Mouse (Mus musculus): Measurements from ENCODE around the gene Tmem28. TPM values are rescaled to one million over a fixed set of nuclear protein-coding genes. Genes with fewer than 3 reads are reported as not detected.

Tmem28 gene
- polyA plus RNA-seq, 1 experiment from 2014 or later = 0.75 TPM

- Histone ChIP-seq H3K4me1 (no peaks in the 10 kb centered on the region), H3K4me3 (no peak overlapping the region), H3K27ac (replicated peaks) (no peak overlapping the region), H3K27me3 (peaks cover 34% of the 10 kb centered on the region), H3K9ac (replicated peaks) (no peak overlapping the region), H3K4me2 (replicated peaks) (no peak overlapping the region), H3K9me3 (no peaks in the 10 kb centered on the region), H3K36me3 (no peaks in the 10 kb centered on the region)
- WGBS = 41% methylated on average over 4 of the region's 4 CpGs
- ATAC-seq (ENCODE audit: low FRiP score, low read depth) = no peak
These were observed 53.1 kb downstream of the Tmem28 start for GRCm38 (mm10) chrX:99873920-99874296.

GRCm38 (mm10) chrX:99876781-99877180 lies 56.0 kb downstream of the Tmem28 start:
- Histone ChIP-seq H3K9ac (replicated peaks) (no peak overlapping the region), H3K9me3 (no peaks in the 10 kb centered on the region), H3K4me3 (no peak overlapping the region), H3K4me2 (replicated peaks) (no peak overlapping the region), H3K4me1 (no peaks in the 10 kb centered on the region), H3K27ac (replicated peaks) (no peak overlapping the region), H3K27me3 (peaks cover 22% of the 10 kb centered on the region), H3K36me3 (no peaks in the 10 kb centered on the region)
- 88% methylated on average over 4 of the region's 4 CpGs for WGBS
- ATAC-seq (ENCODE audit: low FRiP score, low read depth) = no peak

- WGBS = 34% methylated on average over 2 of the region's 2 CpGs
- H3K9me3 ChIP-seq = no peaks in the 10 kb centered on the region
- no peak overlapping the region for H3K27ac ChIP-seq (replicated peaks)
- no peak for ATAC-seq (ENCODE audit: low FRiP score, low read depth)
- H3K36me3 ChIP-seq = no peaks in the 10 kb centered on the region
- H3K9ac ChIP-seq (replicated peaks) = no peak overlapping the region
- H3K27me3 ChIP-seq = peaks cover 5% of the 10 kb centered on the region; the same call in 1 of the 2 replicates
- no peaks in the 10 kb centered on the region for H3K4me1 ChIP-seq
- no peak overlapping the region for H3K4me3 ChIP-seq
- no peak overlapping the region for H3K4me2 ChIP-seq (replicated peaks)
These were observed 62.6 kb downstream of the Tmem28 start for GRCm38 (mm10) chrX:99883396-99883795.

Other genes starting within 250 kb of the Tmem28 start
- gene Eda, start 154.6 kb downstream of the Tmem28 start, polyA plus RNA-seq (2016; fragmentation: Nextera tagmentation; extraction: Ambion mirVana) = 2.7 TPM in 2 replicates

Measured in midbrain, embryonic 12.5 days (tissue).